Mouse (Mus musculus) liver, embryonic 14.5 days (tissue): ENCODE measurements around the gene Gm572. TPM values are rescaled to one million over a fixed set of nuclear protein-coding genes. Genes with fewer than 3 reads are reported as not detected.

Experiments
- ATAC-seq: fragments of 200-750 bp; cut with Nextera tagmentation; 2 replicates; pipeline ENCODE4 v1.8.0; 2017; ENCODE audit warnings: moderate number of reproducible peaks, mild to moderate bottlenecking, moderate library complexity; ENCODE audit not compliant: insufficient read depth
- DNase-seq, 3 experiments: peaks; one replicate each; pipeline ENCODE4 v3.0.0-alpha.2; 2012 to 2013; ENCODE audit warnings: low read depth in 3 of 3, low spot score in 3 of 3
- H3K27ac ChIP-seq: fragments of 300-500 bp; sonication (generic); 2 replicates; pipeline ENCODE4 v1.5.1; 2014; ENCODE audit warnings: moderate library complexity, mild to moderate bottlenecking, control low read depth, inconsistent platforms
- H3K27me3 ChIP-seq: fragments of 300-500 bp; sonication (generic); 2 replicates; pipeline ENCODE4 v1.6.1; 2014; ENCODE audit warnings: mild to moderate bottlenecking, low read length, moderate library complexity; ENCODE audit not compliant: control insufficient read depth, insufficient read depth
- H3K36me3 ChIP-seq: fragments of 300-500 bp; sonication (generic); replicated peaks from 2 replicates; pipeline ENCODE4 v1.6.1; 2014; ENCODE audit warnings: low read depth; ENCODE audit not compliant: control insufficient read depth, insufficient read depth
- H3K4me1 ChIP-seq, 2 experiments: fragments of 200-500 bp in 1 of 2; fragments of 300-500 bp in 1 of 2; sonication (generic) in 1 of 2; replicated peaks; 2 replicates each; pipeline ENCODE4 v1.6.1; 2012 to 2014; ENCODE audit warnings: antibody characterized with exemption in 1 of 2, inconsistent platforms in 1 of 2, low read length in 1 of 2; ENCODE audit not compliant: control insufficient read depth in 2 of 2, insufficient read depth in 2 of 2
- H3K4me2 ChIP-seq: fragments of 300-500 bp; sonication (generic); 2 replicates; pipeline ENCODE4 v1.6.1; 2014; ENCODE audit warnings: low read depth, mild to moderate bottlenecking, control low read depth, moderate library complexity
- H3K4me3 ChIP-seq, 2 experiments: fragments of 200-500 bp in 1 of 2; fragments of 300-500 bp in 1 of 2; sonication (generic) in 1 of 2; 2 replicates each; pipeline ENCODE4 v1.5.1; 2012 to 2014; ENCODE audit warnings: low read depth in 2 of 2, low read length in 2 of 2, mild to moderate bottlenecking in 2 of 2, control low read depth in 1 of 2, inconsistent platforms in 1 of 2, moderate library complexity in 1 of 2; ENCODE audit not compliant: insufficient read depth in 1 of 2
- H3K9ac ChIP-seq: fragments of 300-500 bp; sonication (generic); replicated peaks from 2 replicates; pipeline ENCODE4 v1.6.1; 2014; ENCODE audit warnings: mild to moderate bottlenecking, control low read depth, moderate library complexity
- H3K9me3 ChIP-seq: fragments of 300-500 bp; sonication (generic); 2 replicates; pipeline ENCODE4 v1.6.1; 2016; ENCODE audit warnings: low read length, mixed read lengths; ENCODE audit not compliant: control insufficient read depth
- CTCF ChIP-seq: IDR thresholded peaks from 2 replicates; pipeline ENCODE4 v1.5.1; 2016; ENCODE audit warnings: antibody characterized with exemption, low read depth, control low read depth
- EP300 ChIP-seq: IDR thresholded peaks from 2 replicates; pipeline ENCODE4 v1.6.1; 2016; ENCODE audit warnings: antibody characterized with exemption, low read depth
- WGBS: fragments of 180-500 bp; shearing (Covaris S2); extraction: QIAGEN DNeasy Blood & Tissue Kit; methylation state at CpG from one replicate; pipeline ENCODE4 v1.1.7; 2014; ENCODE audit not compliant: insufficient replicate concordance; 5-methylcytosine and 5-hydroxymethylcytosine counted together
- polyA plus RNA-seq, 2 experiments: library from polyadenylated mRNA; depleted of rRNA in 1 of 2; stranded (reverse) in 1 of 2; unstranded in 1 of 2; fragments of >200 nt; fragmentation: Nextera tagmentation in 1 of 2; extraction: Ambion mirVana in 1 of 2; gene quantifications; 2 replicates each; pipeline versions ENCODE4 v1.2.1 to v1.2.3; 2012 to 2014

Gene Gm572
- polyA plus RNA-seq, 2 experiments, result not detected

DNA sequence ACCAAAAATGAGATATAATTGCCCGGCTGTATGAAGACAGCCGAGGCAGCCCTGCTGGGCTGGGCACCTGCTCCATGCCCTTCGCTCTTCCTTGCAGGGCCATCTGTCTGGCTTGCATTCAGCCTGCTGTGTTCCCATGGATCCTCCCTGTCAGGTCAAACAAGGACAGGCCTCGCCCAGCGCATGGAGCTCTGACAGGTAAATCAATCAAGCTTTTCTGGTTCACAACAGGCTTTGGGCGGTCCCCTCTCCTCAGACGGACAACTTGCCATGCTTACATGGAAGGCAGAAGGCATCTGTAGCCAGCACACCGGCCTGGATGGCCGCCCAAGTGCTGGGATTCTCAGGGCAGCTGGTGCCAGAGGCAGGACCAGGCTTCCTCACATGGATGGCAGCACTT lies 7.9 kb downstream of the Gm572 start:
- Histone ChIP-seq H3K27me3 (no peaks in the 10 kb centered on the region), H3K27ac (no peak overlapping the region), H3K36me3 (no peaks in the 10 kb centered on the region), H3K4me2 (no peak overlapping the region), H3K4me1 (no peaks in the 10 kb centered on the region), H3K4me3 (no peak overlapping the region), H3K9me3 (no peaks in the 10 kb centered on the region), H3K9ac (no peak overlapping the region)
- no peak for ATAC-seq
- TF ChIP-seq EP300, result no peak
- no peak for TF ChIP-seq CTCF
- 66% methylated on average over 9 of the region's 9 CpGs for WGBS
- DNase-seq, result no peak

DNA sequence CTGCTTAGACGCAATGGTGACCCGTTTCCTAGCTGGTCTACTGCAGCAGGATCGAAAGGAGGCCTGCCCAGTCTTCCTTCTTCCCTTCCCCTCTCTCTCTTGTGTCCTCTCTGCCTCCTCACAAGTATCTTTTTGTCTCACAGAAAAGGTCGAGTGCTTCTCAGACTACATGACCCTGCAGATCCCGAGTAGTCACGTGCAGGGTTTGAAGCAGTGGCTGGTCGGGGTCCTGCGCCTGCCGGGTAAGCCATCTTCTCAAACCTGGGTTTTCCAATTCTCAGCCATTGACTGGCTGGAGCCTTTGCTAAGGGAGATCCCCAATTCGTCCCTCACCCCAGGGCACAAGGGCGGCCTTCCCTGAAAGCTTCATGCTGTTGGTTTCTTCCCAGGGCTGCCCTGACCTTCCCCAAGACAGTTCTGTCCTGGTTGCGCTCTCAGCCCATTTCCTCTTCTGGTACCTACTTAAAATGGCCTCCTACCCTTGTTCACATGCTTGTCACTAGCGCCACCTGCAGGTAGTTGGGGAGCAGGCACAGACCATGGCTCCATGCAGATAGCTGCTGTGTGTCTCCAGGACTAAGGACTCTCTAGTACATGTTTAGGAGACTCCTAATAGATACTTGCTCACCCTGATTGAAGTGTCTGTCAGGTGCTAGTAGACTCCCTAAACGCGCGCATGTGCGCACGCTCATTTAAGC lies 11.7 kb downstream of the Gm572 start:
- Histone ChIP-seq H3K9me3 (no peaks in the 10 kb centered on the region), H3K4me2 (no peak overlapping the region), H3K9ac (no peak overlapping the region), H3K4me3 (no peak overlapping the region), H3K4me1 (0 out of 4 replicates have a peak, but pooled peaks cover 0 to 2% of the 10 kb centered on the region in 2 experiments), H3K27me3 (no peaks in the 10 kb centered on the region), H3K36me3 (no peaks in the 10 kb centered on the region), H3K27ac (no peak overlapping the region)
- DNase-seq (no peak), ATAC-seq (0 out of 2 replicates have a peak, but pooled peaks have one; percentile 23)
- 78% methylated on average over 18 of the region's 18 CpGs for WGBS
- TF ChIP-seq EP300 (no peak), CTCF (peak; percentile 82)

DNA sequence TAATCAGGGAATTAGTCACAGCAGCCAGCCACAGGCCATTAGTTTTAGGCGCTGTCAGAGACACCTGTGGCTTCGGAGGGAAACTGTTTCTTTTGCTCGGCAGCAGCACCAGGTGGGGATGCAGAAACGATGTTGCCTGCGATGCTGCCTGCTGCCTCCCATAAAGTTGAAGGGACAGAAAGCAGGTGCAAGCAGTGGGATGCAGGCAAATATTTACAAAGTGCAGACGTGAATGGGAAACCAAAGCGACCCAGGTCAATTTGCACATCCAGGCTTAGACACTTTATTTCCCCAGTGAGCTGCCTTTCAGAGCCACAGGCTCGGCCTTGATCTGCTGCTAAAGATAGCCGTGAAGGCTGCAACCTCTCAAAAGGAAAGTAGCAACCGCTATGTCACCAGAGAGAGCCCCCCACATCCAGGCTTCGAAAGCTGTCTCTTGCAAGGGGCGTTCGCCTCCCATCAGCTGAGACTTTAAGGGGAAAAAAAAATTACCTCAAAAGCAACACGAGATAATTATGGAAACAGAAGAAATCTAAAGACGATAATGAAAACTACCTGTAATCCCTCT lies 13.7 kb downstream of the Gm572 start:
- WGBS, result 45% methylated on average over 15 of the region's 15 CpGs
- Histone ChIP-seq H3K4me1 (0 out of 4 replicates have a peak, but pooled peaks cover 0 to 2% of the 10 kb centered on the region in 2 experiments), H3K27ac (no peak overlapping the region), H3K4me3 (no peak overlapping the region), H3K27me3 (no peaks in the 10 kb centered on the region), H3K9ac (no peak overlapping the region), H3K4me2 (no peak overlapping the region), H3K9me3 (no peaks in the 10 kb centered on the region), H3K36me3 (no peaks in the 10 kb centered on the region)
- TF ChIP-seq EP300 (no peak), CTCF (no peak)
- DNase-seq (no peak), ATAC-seq (no peak)

DNA sequence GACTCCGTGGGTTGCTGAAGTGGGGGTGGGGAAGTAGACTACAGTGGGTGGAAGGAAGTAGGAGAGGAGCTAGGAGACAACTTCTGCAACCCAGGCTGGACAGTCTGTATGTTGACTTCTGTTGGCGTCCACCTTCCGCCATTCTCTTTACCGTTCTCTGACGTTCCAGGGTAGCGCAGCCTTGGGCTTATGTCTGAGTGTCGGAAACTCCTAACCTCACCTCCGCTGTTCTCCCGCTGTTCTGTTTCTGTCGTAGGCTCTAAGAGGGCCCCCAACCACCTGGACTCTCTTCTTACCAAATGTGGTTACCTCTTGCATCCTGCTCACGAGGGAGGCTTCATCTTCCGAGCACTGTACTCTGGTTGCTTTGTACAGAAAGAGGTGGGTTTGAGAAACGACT lies 14.7 kb downstream of the Gm572 start:
- Histone ChIP-seq H3K36me3 (no peaks in the 10 kb centered on the region), H3K4me2 (no peak overlapping the region), H3K27me3 (peaks cover 3% of the 10 kb centered on the region), H3K9ac (no peak overlapping the region), H3K27ac (no peak overlapping the region), H3K4me3 (no peak overlapping the region), H3K4me1 (peaks cover 0 to 4% of the 10 kb centered on the region in 2 experiments; a peak in 2 of 4 replicates), H3K9me3 (no peaks in the 10 kb centered on the region)
- DNase-seq (no peak), ATAC-seq (no peak)
- WGBS, result 59% methylated on average over 13 of the region's 13 CpGs
- TF ChIP-seq CTCF, result no peak
- TF ChIP-seq EP300, result no peak

DNA sequence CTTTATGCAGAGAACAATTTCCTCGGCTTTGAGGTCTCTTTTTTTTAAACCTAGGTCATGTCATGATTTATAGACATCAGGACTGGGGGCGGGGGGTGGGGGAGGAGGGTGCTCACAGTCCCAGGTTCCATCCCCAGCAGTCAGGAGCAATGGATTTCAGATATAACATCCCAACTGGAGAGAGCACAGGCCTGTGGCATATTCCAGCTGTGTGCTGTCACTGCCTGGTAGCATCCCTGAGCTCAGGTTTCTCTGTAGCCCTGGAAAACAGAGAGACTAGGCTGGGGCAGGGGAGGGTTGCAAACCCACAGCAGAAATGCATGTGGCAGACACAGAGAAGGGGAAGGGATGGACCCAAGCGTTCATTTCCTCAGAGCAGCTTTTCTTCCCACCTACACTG lies 17.1 kb downstream of the Gm572 start:
- DNase-seq (no peak), ATAC-seq (no peak)
- no peak overlapping the region for H3K4me3 ChIP-seq
- whole genome bisulfite sequencing, result 47% methylated on average over 3 of the region's 3 CpGs
- no peak overlapping the region for H3K27ac ChIP-seq
- no peaks in the 10 kb centered on the region for H3K36me3 ChIP-seq
- peaks cover 0 to 4% of the 10 kb centered on the region in 2 experiments; a peak in 2 of 4 replicates for H3K4me1 ChIP-seq
- H3K4me2 ChIP-seq, result no peak overlapping the region
- no peaks in the 10 kb centered on the region for H3K9me3 ChIP-seq
- TF ChIP-seq EP300, result no peak
- no peak for TF ChIP-seq CTCF
- H3K27me3 ChIP-seq, result peaks cover 3% of the 10 kb centered on the region
- H3K9ac ChIP-seq, result no peak overlapping the region
